Mouse (Mus musculus): ENCODE measurements around the gene Nacc2.

Nacc2 gene

GRCm38 (mm10) chr2:26123079-26123648 is at the start of gene Nacc2:
Gene Nacc2, minus strand, starts transcription at chr2:26123220.
- no peak for DNase-seq (ENCODE audit: low spot score in 2 of 2)

- no peak for DNase-seq (ENCODE audit: low spot score in 2 of 2)
Measured at GRCm38 (mm10) chr2:26172166-26172565, 49.1 kb upstream of the Nacc2 start.

GRCm38 (mm10) chr2:26170376-26170775 is 47.4 kb upstream of the Nacc2 start:
- no peak for DNase-seq (ENCODE audit: low spot score in 2 of 2)

GRCm38 (mm10) chr2:26168843-26169579 is 46.0 kb upstream of the Nacc2 start:
- no peak for DNase-seq (ENCODE audit: low spot score in 2 of 2)

- DNase-seq (ENCODE audit: low spot score in 2 of 2): no peak
Measured at GRCm38 (mm10) chr2:26166890-26167289, 43.9 kb upstream of the Nacc2 start.

- DNase-seq (ENCODE audit: low spot score in 2 of 2): no peak
Measured at GRCm38 (mm10) chr2:26158064-26158463, 35.0 kb upstream of the Nacc2 start.

GRCm38 (mm10) chr2:26156191-26156977 is 33.4 kb upstream of the Nacc2 start:
- DNase-seq (ENCODE audit: low spot score in 2 of 2): no peak

- DNase-seq (ENCODE audit: low spot score in 2 of 2): no peak
Measured at GRCm38 (mm10) chr2:26155737-26156136, 32.7 kb upstream of the Nacc2 start.

GRCm38 (mm10) chr2:26154586-26154985 is 31.6 kb upstream of the Nacc2 start:
- no peak for DNase-seq (ENCODE audit: low spot score in 2 of 2)

- DNase-seq (ENCODE audit: low spot score in 2 of 2): no peak
Measured at GRCm38 (mm10) chr2:26153909-26154340, 30.9 kb upstream of the Nacc2 start.

- no peak for DNase-seq (ENCODE audit: low spot score in 2 of 2)
Measured at GRCm38 (mm10) chr2:26153295-26153694, 30.3 kb upstream of the Nacc2 start.

GRCm38 (mm10) chr2:26147706-26148370 is 24.8 kb upstream of the Nacc2 start:
- no peak for DNase-seq (ENCODE audit: low spot score in 2 of 2)

GRCm38 (mm10) chr2:26146337-26147042 is 23.5 kb upstream of the Nacc2 start:
- no peak for DNase-seq (ENCODE audit: low spot score in 2 of 2)

- no peak for DNase-seq (ENCODE audit: low spot score in 2 of 2)
Measured at GRCm38 (mm10) chr2:26145113-26145512, 22.1 kb upstream of the Nacc2 start.

- peak in 1 of 2 experiments; percentile 68 for DNase-seq (ENCODE audit: low spot score in 2 of 2)
Measured at GRCm38 (mm10) chr2:26144331-26144730, 21.3 kb upstream of the Nacc2 start.

GRCm38 (mm10) chr2:26143556-26143955 is 20.5 kb upstream of the Nacc2 start:
- DNase-seq (ENCODE audit: low spot score in 2 of 2): no peak

GRCm38 (mm10) chr2:26142986-26143385 is 20.0 kb upstream of the Nacc2 start:
- no peak for DNase-seq (ENCODE audit: low spot score in 2 of 2)

- DNase-seq (ENCODE audit: low spot score in 2 of 2): no peak
Measured at GRCm38 (mm10) chr2:26141893-26142635, 19.0 kb upstream of the Nacc2 start.

- DNase-seq (ENCODE audit: low spot score in 2 of 2): no peak
Measured at GRCm38 (mm10) chr2:26140903-26141302, 17.9 kb upstream of the Nacc2 start.

GRCm38 (mm10) chr2:26140292-26140819 is 17.3 kb upstream of the Nacc2 start:
- peak; percentile 98 to 99 for DNase-seq (ENCODE audit: low spot score in 2 of 2)

Measured in urinary bladder, adult 18-20 months (tissue).